Mouse (Mus musculus): Measurements from ENCODE around the gene Ccna2. TPM values are rescaled to one million over a fixed set of nuclear protein-coding genes. Genes with fewer than 3 reads are reported as not detected.
"Not testable (repeated sequence)": the region's sequence is repeated elsewhere in the genome, so short reads cannot be mapped to it uniquely, and the experiment has no call there.

Gene Ccna2
- total RNA-seq (2021), result 1 to 10 TPM; 1.5 TPM

- intact Hi-C loops (cut with DNase I), result loop anchor here (1.0 kb wide), 1 partner anchor 20 kb away; the partner anchor contains the start of gene Exosc9
- DNase-seq, result peak; percentile 96 to 97
Observed at GRCm38 (mm10) chr3:36571827-36572378, at the start of gene Ccna2. TSS of gene Ccna2 (minus strand) at chr3:36572150.

- intact Hi-C loops (cut with DNase I), result no loop called here
- no peak for DNase-seq
Observed at GRCm38 (mm10) chr3:36618181-36618580, 46.2 kb upstream of the Ccna2 start.

GRCm38 (mm10) chr3:36613908-36614255 lies 41.9 kb upstream of the Ccna2 start:
- DNase-seq, result peak in 1 of 2 experiments; percentile 4
- intact Hi-C loops (cut with DNase I), result no loop called here

- intact Hi-C loops (cut with DNase I), result no loop called here
- peak; percentile 87 to 90 for DNase-seq
Observed at GRCm38 (mm10) chr3:36613202-36613907, 41.4 kb upstream of the Ccna2 start, which contains the start of gene Bbs7. TSS of gene Bbs7 (minus strand) at chr3:36613477.

- intact Hi-C loops (cut with DNase I), result no loop called here
- peak in 1 of 2 experiments; percentile 7 for DNase-seq
Observed at GRCm38 (mm10) chr3:36612687-36613086, 40.7 kb upstream of the Ccna2 start.

GRCm38 (mm10) chr3:36605894-36606783 lies 34.2 kb upstream of the Ccna2 start:
- intact Hi-C loops (cut with DNase I), result no loop called here
- DNase-seq, result no peak

- DNase-seq; intact Hi-C loops (cut with DNase I): not testable (repeated sequence)
Observed at GRCm38 (mm10) chr3:36599773-36600172, 27.8 kb upstream of the Ccna2 start.

GRCm38 (mm10) chr3:36598811-36599210 lies 26.9 kb upstream of the Ccna2 start:
- DNase-seq, result no peak
- intact Hi-C loops (cut with DNase I), result no loop called here

GRCm38 (mm10) chr3:36571361-36571826 lies 556 bp downstream of the Ccna2 start:
- intact Hi-C loops (cut with DNase I), result no loop called here
- peak in 1 of 2 experiments; percentile 9 for DNase-seq

GRCm38 (mm10) chr3:36569836-36570235 lies 2.1 kb downstream of the Ccna2 start:
- intact Hi-C loops (cut with DNase I), result no loop called here
- DNase-seq, result no peak

- intact Hi-C loops (cut with DNase I), result no loop called here
- DNase-seq, result no peak
Observed at GRCm38 (mm10) chr3:36563666-36564065, 8.3 kb downstream of the Ccna2 start.

- DNase-seq, result no peak
- intact Hi-C loops (cut with DNase I), result no loop called here
Observed at GRCm38 (mm10) chr3:36559606-36560005, 12.3 kb downstream of the Ccna2 start.

- intact Hi-C loops (cut with DNase I), result no loop called here
- DNase-seq, result no peak
Observed at GRCm38 (mm10) chr3:36557601-36558000, 14.3 kb downstream of the Ccna2 start.

GRCm38 (mm10) chr3:36552406-36553047 lies 19.4 kb downstream of the Ccna2 start, which contains the start of gene Exosc9:
TSS of gene Exosc9 (plus strand) at chr3:36552606.
- intact Hi-C loops (cut with DNase I), result loop anchor here (1.0 kb wide), 1 partner anchor 20 kb away; the partner anchor contains the start of gene Ccna2
- DNase-seq, result peak; percentile 95 to 98

- intact Hi-C loops (cut with DNase I), result loop anchor here (1.0 kb wide), 1 partner anchor 20 kb away; the partner anchor contains the start of gene Ccna2
- DNase-seq, result peak in 1 of 2 experiments; percentile 17
Observed at GRCm38 (mm10) chr3:36551851-36552384, 20.0 kb downstream of the Ccna2 start.

- peak; percentile 19 to 40 for DNase-seq
- intact Hi-C loops (cut with DNase I), result no loop called here
Observed at GRCm38 (mm10) chr3:36551343-36551742, 20.6 kb downstream of the Ccna2 start.

GRCm38 (mm10) chr3:36544961-36545360 lies 27.0 kb downstream of the Ccna2 start:
- DNase-seq, result no peak
- intact Hi-C loops (cut with DNase I), result no loop called here

- no peak for DNase-seq
- intact Hi-C loops (cut with DNase I), result no loop called here
Observed at GRCm38 (mm10) chr3:36541399-36541798, 30.6 kb downstream of the Ccna2 start.

GRCm38 (mm10) chr3:36540756-36541155 lies 31.2 kb downstream of the Ccna2 start:
- intact Hi-C loops (cut with DNase I), result no loop called here
- no peak for DNase-seq

Data from heart, postnatal 36 days (tissue).